Mouse (Mus musculus) frontal cortex, adult 2 months (tissue): ENCODE measurements around the gene Plcb4. TPM values are rescaled to one million over a fixed set of nuclear protein-coding genes. Genes with fewer than 3 reads are reported as not detected.
"Not testable (repeated sequence)": the region's sequence is repeated elsewhere in the genome, so short reads cannot be mapped to it uniquely, and the experiment has no call there.

ENCODE experiments used
- DNase-seq, 2 experiments: peaks; one replicate each; pipeline ENCODE4 v3.0.0; 2022; ENCODE audit warnings: low spot score in 1 of 2; ENCODE audit errors: extremely low spot score in 1 of 2
- polyA plus RNA-seq: library from polyadenylated mRNA; depleted of rRNA; stranded (reverse); fragments of >200 nt; gene quantifications from 2 replicates; pipeline ENCODE4 v1.2.3, GENCODE M21; 2012

Gene Plcb4
- polyA plus RNA-seq, 1 experiment = 48.5 TPM

DNA sequence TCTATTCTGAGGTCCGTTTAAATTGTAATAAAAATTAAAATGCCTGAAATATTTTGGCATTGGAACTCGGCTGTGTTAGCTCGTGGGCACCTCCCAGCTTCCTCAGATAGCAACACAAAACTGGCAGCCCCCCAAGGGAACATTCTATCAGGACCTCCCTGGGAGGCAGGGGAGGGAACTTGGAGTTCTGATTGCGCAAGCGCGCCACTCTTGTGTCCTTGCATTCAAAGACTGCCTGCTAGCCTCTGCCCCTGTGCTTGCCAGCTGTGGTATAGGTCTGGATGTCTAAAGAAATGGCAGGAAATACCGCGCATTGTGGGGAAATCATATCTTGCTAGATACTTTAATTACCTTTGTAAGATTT lies 53.1 kb downstream of the Plcb4 start:
- DNase-seq = peak; percentile 13 to 41

- no peak for DNase-seq
Observed at GRCm38 (mm10) chr2:135712331-135712730, 53.5 kb downstream of the Plcb4 start.

GRCm38 (mm10) chr2:135712921-135713320 lies 54.1 kb downstream of the Plcb4 start:
- DNase-seq = no peak

DNA sequence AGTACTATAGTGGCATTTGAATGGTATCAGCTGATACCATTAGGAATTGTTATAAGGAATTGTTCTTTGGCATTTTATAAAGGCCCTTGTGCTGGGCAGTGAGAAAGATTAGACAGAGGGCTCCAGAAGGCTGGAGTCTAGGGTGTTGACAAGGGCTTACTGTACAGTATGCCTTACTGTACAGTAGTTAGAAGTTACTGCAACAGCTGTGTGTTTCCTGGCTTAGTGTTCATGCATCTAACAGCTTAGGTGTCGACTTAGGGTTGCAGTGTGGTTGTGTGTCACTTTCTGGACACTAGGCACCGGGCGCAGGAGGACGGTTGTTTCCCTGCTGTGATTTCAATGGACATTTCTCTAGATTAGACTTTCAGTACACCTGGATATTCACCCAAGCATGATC lies 57.4 kb downstream of the Plcb4 start:
- DNase-seq = no peak

DNA sequence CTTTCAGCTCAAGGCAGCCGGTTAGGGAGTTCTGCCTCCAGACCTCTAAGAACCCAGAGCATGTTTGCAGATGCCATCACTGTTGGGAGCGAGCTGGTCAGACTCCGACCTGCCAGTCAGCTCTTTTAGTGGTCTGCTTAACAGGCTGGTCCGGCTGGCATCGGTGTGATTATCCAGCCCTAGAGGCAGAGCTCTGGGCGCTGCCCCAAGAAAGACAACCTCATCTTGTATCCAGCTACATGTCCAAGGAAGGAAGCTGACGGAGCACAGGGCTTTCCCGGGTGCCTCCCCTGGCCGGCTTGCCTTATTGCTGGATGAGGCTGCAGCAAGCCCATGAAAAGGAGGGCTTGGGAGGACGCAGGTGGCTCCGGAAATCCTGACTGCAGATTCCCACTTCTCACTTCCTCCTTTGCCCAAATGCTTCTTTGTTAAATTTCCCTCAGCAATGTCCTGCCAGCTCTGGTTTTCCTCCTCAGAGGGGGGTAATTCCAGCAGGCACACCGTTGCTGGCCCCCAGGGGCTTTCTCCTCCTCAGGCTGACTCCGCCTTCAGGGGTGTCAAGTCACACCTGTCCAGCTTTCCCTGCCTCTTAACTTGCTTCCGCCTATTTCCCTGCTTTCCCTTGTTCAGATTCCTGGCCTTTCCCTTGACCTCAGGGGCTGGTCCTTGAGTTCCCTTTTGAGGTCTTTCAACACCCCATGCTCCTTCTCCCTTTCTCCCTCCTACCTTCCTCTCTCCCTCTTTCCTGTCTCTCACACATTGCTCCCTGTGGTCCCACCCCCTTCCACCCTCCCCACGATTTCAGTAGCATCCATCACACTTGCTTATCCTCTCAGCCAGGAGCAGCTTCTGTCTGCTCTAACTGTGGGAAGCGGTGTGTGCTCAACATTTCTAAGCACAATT lies 58.7 kb downstream of the Plcb4 start:
- DNase-seq = peak in 1 of 2 experiments; percentile 23

- DNase-seq = no peak
Observed at GRCm38 (mm10) chr2:135722109-135722508, 63.3 kb downstream of the Plcb4 start.

- no peak for DNase-seq
Observed at GRCm38 (mm10) chr2:135723387-135723786, 64.6 kb downstream of the Plcb4 start.

DNA sequence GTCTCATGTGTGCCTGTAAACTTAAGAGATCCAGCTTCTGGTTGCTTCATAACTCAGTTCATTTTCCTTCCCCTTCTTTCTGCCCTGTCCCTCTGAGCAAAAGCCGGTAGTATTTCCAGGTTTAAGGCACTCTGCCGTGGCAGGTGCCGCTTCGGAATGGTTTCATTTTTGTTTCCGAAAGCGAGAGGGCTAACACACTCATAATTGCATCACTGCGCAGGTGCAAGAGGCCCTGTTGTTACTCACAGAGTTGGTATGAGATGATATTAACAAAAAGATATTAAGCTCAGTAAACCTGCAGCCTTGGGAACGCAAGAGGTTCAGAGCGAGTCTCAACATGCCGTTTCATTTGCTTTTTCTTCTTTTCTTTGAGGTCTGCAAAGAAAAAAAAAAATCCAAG lies 65.7 kb downstream of the Plcb4 start:
- DNase-seq = no peak

GRCm38 (mm10) chr2:135725362-135725761 lies 66.6 kb downstream of the Plcb4 start:
- no peak for DNase-seq

DNA sequence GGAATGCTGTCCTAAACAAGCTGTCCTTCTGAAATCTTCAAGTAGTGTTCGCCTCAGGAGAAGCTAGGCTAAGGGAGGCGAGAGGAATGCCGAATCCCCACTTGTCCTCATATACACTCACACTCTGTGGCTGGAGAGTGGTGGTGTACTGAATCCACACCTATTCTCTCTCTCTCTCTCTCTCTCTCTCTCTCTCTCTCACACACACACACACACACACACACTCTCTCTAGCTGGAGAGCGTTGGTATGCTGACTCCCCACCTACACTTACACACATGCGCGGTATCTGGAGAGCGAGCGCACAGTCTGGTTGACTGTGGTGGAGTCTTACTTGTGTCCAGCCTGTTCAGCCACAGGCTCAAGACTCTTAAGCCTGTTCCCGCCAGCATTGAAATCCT lies 68.3 kb downstream of the Plcb4 start:
- DNase-seq = no peak

DNA sequence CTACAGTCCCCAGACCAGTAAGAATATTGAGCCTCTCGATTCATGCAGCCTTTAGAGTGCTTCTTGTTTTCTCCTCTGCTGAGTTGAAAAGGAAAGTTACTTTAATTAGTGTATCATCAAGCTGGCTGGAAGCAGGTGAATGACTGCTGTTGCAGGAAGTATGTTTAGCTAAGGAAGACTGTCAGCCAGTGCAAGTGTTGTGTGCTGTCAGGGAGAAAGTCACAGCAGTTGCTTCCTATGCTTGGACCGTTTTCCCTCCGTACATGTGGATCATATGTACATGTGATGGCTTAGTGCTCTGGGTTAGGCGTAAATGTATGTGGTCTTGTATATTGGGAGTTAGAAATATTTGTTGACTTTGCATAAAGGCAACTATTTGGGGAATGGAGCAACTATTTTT lies 69.1 kb downstream of the Plcb4 start:
- no peak for DNase-seq

- DNase-seq = no peak
Observed at GRCm38 (mm10) chr2:135731591-135731990, 72.8 kb downstream of the Plcb4 start.

DNA sequence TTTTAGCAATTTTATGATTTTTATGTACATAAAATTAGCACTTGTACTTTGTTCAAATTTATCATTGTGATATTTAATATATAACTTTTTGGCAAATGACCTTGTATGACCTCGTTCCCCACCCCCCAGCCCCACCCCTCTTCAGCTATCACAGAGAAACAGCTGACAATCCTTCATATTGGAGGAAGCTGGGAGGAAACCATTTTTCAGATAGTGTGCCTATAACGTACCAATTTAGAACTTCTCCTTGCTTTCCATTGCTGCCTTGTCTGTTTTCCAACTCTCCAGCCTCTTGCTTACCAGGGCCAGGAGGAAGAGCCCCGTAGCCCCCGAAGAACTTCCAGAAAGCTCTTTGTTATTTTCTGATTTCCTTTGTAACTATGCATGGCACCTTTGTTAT lies 73.8 kb downstream of the Plcb4 start:
- DNase-seq = no peak

DNA sequence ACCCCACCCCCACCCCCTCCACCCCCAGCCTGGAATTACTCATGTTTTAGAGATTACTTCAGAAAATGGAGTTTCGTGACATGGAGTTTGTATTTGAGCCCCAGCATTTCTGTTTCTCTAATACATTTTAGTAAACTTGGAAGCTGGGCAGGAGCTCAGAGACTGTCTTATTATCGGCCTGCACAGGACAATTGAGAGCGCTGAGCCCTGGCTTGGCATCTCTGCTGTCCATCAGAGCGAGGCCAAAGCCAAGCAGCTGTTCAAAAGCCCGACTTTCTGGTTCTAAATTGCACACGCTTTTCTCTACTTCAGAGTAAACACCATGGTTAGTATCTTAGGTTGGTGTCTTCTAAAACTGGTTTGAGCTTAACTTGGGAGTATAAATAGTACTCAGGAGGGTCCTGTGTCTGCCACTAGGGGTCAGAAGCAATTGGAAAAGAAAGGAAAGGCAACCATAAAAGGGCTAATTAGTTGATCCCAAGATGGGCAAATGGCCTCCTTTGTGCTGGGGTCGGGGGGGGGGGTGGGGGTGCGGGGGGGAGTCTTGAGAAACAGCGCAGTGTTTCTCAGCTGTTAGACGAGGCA lies 75.2 kb downstream of the Plcb4 start:
- no peak for DNase-seq

DNA sequence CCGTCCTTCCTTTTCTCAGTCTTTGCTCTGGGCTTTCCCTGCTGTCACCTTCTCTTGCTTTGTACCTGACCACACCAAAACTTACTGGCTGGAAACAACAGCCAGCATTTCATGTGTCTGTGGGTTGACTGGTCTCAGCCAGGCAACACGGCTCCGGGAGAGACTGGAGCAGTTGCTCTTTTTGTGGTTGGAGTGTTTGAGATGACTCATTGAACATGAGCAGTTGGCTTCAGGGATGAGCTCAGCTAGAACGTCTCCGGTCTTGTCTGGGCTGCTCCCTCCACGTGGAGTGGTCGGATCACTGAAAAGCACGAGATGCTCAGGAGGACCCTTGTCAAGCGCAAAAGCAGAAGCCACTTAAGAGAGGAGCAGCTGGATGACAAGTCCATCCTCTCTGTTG lies 78.7 kb downstream of the Plcb4 start:
- peak in 1 of 2 experiments; percentile 34 for DNase-seq

DNA sequence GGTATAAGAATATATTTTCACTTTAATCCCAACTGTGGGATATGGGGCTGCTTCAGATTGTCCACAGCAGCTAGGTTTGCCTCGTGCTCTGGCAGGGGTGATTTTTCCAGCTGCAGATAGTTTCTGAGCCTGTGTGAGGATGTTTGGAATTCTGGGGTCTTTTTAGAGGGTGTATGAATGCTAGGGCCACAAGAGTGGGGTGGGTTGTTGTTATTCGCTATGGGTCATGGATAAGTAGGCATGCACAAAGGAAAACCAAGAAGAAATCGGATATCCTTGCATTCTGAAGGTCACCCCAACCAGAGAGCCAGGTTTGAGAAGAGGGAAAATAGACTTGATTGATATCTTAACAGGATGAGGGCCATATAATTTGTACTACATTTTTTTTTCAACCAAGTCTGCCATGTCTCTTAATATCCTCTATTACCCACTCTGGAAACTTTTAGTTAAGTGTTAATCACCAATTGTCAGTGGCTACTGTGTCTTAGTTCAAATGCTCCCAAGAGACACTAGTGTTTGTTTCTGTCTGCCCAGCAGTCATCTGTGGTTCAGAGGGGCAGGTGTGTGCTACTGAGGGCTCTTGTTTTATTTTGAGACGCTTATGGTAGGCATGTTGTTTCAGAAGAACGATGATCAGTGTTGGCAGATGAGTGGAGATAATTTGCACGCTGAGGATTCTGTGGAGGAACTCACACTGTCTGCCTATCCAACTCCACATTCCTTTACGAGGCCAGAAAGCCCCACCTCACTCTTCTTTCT lies 79.4 kb downstream of the Plcb4 start:
- not testable (repeated sequence) for DNase-seq

DNA sequence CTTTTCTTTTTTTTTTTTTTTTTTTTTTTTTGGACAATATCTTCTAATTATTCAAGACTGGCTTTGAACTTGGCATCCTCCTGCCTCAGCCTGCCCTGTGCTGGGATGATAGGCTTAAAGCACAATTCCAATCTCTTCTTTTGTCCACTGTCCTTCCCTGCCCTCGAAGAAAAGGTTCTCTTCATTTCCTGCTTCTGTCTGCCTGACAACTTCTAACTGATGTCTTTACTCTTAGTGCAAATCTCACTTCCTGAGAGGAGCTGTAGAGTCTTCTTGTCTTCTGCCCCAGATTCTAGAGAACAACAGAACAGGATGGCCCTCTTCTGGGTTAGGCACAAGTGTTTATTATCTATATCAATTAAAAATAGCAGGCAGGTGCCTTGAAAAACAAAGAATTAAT lies 80.1 kb downstream of the Plcb4 start:
- no peak for DNase-seq

GRCm38 (mm10) chr2:135742954-135743700 lies 84.3 kb downstream of the Plcb4 start:
- no peak for DNase-seq

DNA sequence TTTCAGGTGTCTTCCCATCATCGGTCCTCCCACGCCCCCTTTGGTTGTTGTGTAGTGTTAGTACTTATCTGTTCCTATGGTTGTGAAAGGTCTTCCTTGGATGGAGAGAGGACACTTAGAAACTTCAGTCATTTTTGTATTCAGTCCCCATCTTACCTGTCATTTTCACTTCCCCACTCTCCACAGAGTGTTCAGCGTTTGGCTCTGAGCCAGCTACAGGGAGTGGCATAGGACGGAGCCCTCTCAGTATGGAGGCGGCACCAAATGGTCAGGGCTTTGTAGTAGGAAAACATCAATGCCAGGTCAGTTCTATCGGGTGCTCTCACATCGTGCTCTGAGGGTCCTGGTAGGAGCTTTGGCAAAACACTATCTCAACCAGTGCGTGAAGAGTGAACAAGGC lies 85.9 kb downstream of the Plcb4 start:
- DNase-seq = no peak

DNA sequence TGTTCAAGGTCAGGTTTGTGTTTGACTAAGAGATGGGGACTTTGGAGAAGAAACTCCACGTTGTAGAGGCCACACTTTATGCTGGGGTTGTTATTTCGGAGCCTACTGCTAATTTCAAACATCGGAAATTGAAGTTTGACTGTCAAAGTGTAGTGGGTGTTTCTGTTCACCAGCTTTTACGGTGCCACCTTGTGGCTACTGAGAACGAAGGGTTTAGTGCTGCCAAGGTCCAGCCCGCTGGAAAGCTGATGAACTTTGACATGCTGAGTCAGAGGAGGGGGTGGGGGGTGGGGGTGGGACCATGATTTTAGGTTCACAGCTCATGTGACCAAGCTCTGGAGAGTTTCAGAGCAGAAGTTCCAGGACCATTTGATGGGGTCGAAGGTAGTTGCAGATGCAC lies 86.3 kb downstream of the Plcb4 start:
- DNase-seq = no peak

GRCm38 (mm10) chr2:135748441-135748840 lies 89.6 kb downstream of the Plcb4 start:
- DNase-seq = no peak
